Mouse (Mus musculus) hindbrain, embryonic 14.5 days (tissue): ENCODE results near the gene Atp9a. TPM values are rescaled to one million over a fixed set of nuclear protein-coding genes. Genes with fewer than 3 reads are reported as not detected.
"Not testable (repeated sequence)": the region's sequence is repeated elsewhere in the genome, so short reads cannot be mapped to it uniquely, and the experiment has no call there.

Source experiments
- ATAC-seq: fragments of 200-750 bp; cut with Nextera tagmentation; 2 replicates; pipeline ENCODE4 v1.8.0; 2017; ENCODE audit warnings: moderate number of reproducible peaks, mild to moderate bottlenecking, moderate TSS enrichment, moderate library complexity; ENCODE audit not compliant: low FRiP score
- DNase-seq: peaks from one replicate; pipeline ENCODE4 v3.0.0-alpha.2; 2015; ENCODE audit warnings: low spot score
- H3K27ac ChIP-seq: fragments of 300-500 bp; sonication (generic); 2 replicates; pipeline ENCODE4 v1.5.1; 2014; ENCODE audit warnings: mild to moderate bottlenecking, moderate library complexity
- H3K27me3 ChIP-seq: fragments of 300-500 bp; sonication (generic); 2 replicates; pipeline ENCODE4 v1.6.1; 2014; ENCODE audit warnings: mild to moderate bottlenecking, low read length, mixed read lengths; ENCODE audit not compliant: control insufficient read depth, insufficient read depth
- H3K36me3 ChIP-seq: fragments of 300-500 bp; sonication (generic); replicated peaks from 2 replicates; pipeline ENCODE4 v1.6.1; 2014; ENCODE audit not compliant: control insufficient read depth, insufficient read depth
- H3K4me1 ChIP-seq: fragments of 300-500 bp; sonication (generic); replicated peaks from 2 replicates; pipeline ENCODE4 v1.6.1; 2014; ENCODE audit warnings: antibody characterized with exemption, low read length, mixed read lengths; ENCODE audit not compliant: control insufficient read depth, insufficient read depth
- H3K4me2 ChIP-seq: fragments of 300-500 bp; sonication (generic); replicated peaks from 2 replicates; pipeline ENCODE4 v1.6.1; 2014; ENCODE audit warnings: mild to moderate bottlenecking, moderate library complexity
- H3K4me3 ChIP-seq: fragments of 300-500 bp; sonication (generic); replicated peaks from 2 replicates; pipeline ENCODE4 v1.5.1; 2014; ENCODE audit warnings: mild to moderate bottlenecking, low read length
- H3K9ac ChIP-seq: fragments of 300-500 bp; sonication (generic); 2 replicates; pipeline ENCODE4 v1.6.1; 2014
- H3K9me3 ChIP-seq: fragments of 300-500 bp; sonication (generic); 2 replicates; pipeline ENCODE4 v1.6.1; 2016; ENCODE audit warnings: low read length; ENCODE audit not compliant: control insufficient read depth
- WGBS: fragments of 180-500 bp; shearing (Covaris S2); extraction: QIAGEN DNeasy Blood & Tissue Kit; methylation state at CpG from one replicate; pipeline ENCODE4 v1.1.7; 2014; 5-methylcytosine and 5-hydroxymethylcytosine counted together
- polyA plus RNA-seq: library from polyadenylated mRNA; unstranded; fragments of >200 nt; fragmentation: Nextera tagmentation; extraction: Ambion mirVana; gene quantifications from 2 replicates; pipeline ENCODE4 v1.2.1, GENCODE M21; 2014

Atp9a gene
- polyA plus RNA-seq, 1 experiment from 2014 or later: 77.1 TPM

GRCm38 (mm10) chr2:168744406-168744805 lies 2.2 kb upstream of the Atp9a start:
- H3K4me3 ChIP-seq, H3K4me2 ChIP-seq, H3K4me1 ChIP-seq, DNase-seq, H3K36me3 ChIP-seq, H3K9ac ChIP-seq, ATAC-seq, H3K27ac ChIP-seq, H3K27me3 ChIP-seq, H3K9me3 ChIP-seq: not testable (repeated sequence)
- WGBS: 90% methylated on average over 10 of the region's 10 CpGs

- H3K27ac ChIP-seq: peak overlapping the region; percentile 98
- H3K4me3 ChIP-seq: peak overlapping the region; percentile 43
- peaks cover 6% of the 10 kb centered on the region; the same call in 1 of the 2 replicates for H3K4me1 ChIP-seq
- DNase-seq: peak; percentile 75
- H3K4me2 ChIP-seq: peak overlapping the region; percentile 62
- no peak for ATAC-seq
- peak overlapping the region; percentile 98; the same call in 1 of the 2 replicates for H3K9ac ChIP-seq
- H3K27me3 ChIP-seq: no peaks in the 10 kb centered on the region
- no peaks in the 10 kb centered on the region for H3K36me3 ChIP-seq
- 20% methylated on average over 7 of the region's 7 CpGs for WGBS
- H3K9me3 ChIP-seq: no peaks in the 10 kb centered on the region
Observed at GRCm38 (mm10) chr2:168742649-168743048, 440 bp upstream of the Atp9a start.

- no peaks in the 10 kb centered on the region for H3K36me3 ChIP-seq
Observed at GRCm38 (mm10) chr2:168741273-168742058, 743 bp downstream of the Atp9a start.

GRCm38 (mm10) chr2:168740496-168740895 lies 1.7 kb downstream of the Atp9a start:
- H3K27ac ChIP-seq: peak overlapping the region; percentile 98
- H3K4me2 ChIP-seq: peak overlapping the region; percentile 62
- H3K4me3 ChIP-seq: peak overlapping the region; percentile 95
- no peaks in the 10 kb centered on the region for H3K9me3 ChIP-seq
- no peaks in the 10 kb centered on the region for H3K27me3 ChIP-seq
- peaks cover 6% of the 10 kb centered on the region; the same call in 1 of the 2 replicates for H3K4me1 ChIP-seq
- ATAC-seq (no peak), DNase-seq (no peak)
- 91% methylated on average over 10 of the region's 10 CpGs for WGBS
- no peaks in the 10 kb centered on the region for H3K36me3 ChIP-seq
- peak overlapping the region; percentile 98 for H3K9ac ChIP-seq

More at GRCm38 (mm10) chr2:168741273-168742058, 743 bp downstream of the Atp9a start:
- H3K4me2 ChIP-seq: peak overlapping the region; percentile 62
- ATAC-seq: peak; percentile 86
- peak overlapping the region; percentile 98 for H3K27ac ChIP-seq
- peak overlapping the region; percentile 95 for H3K4me3 ChIP-seq
- under 1% methylated on average over 43 of the region's 108 CpGs for WGBS
- H3K4me1 ChIP-seq: peaks cover 6% of the 10 kb centered on the region; the same call in 1 of the 2 replicates
- peak; percentile 75 for DNase-seq
- no peaks in the 10 kb centered on the region for H3K27me3 ChIP-seq
- no peaks in the 10 kb centered on the region for H3K9me3 ChIP-seq
- H3K9ac ChIP-seq: peak overlapping the region; percentile 98

GRCm38 (mm10) chr2:168738854-168739253 lies 3.4 kb downstream of the Atp9a start:
- Histone ChIP-seq H3K27ac (no peak overlapping the region), H3K4me3 (no peak overlapping the region), H3K27me3 (no peaks in the 10 kb centered on the region), H3K9me3 (no peaks in the 10 kb centered on the region), H3K4me1 (peaks cover 6% of the 10 kb centered on the region; the same call in 1 of the 2 replicates), H3K4me2 (no peak overlapping the region), H3K36me3 (no peaks in the 10 kb centered on the region), H3K9ac (no peak overlapping the region)
- no peak for DNase-seq
- ATAC-seq: no peak
- WGBS: 90% methylated on average over 1 of the region's 1 CpGs

GRCm38 (mm10) chr2:168737878-168738277 lies 4.3 kb downstream of the Atp9a start:
- no peak for DNase-seq
- H3K9me3 ChIP-seq: no peaks in the 10 kb centered on the region
- 92% methylated on average over 10 of the region's 10 CpGs for WGBS
- no peak overlapping the region for H3K4me3 ChIP-seq
- no peaks in the 10 kb centered on the region for H3K27me3 ChIP-seq
- peaks cover 6% of the 10 kb centered on the region; the same call in 1 of the 2 replicates for H3K4me1 ChIP-seq
- H3K27ac ChIP-seq: no peak overlapping the region
- no peak overlapping the region for H3K9ac ChIP-seq
- H3K36me3 ChIP-seq: no peaks in the 10 kb centered on the region
- no peak for ATAC-seq
- H3K4me2 ChIP-seq: no peak overlapping the region

- H3K27ac ChIP-seq: no peak overlapping the region
- H3K27me3 ChIP-seq: no peaks in the 10 kb centered on the region
- no peaks in the 10 kb centered on the region for H3K9me3 ChIP-seq
- no peak overlapping the region for H3K4me3 ChIP-seq
- peaks cover 17% of the 10 kb centered on the region; the same call in 1 of the 2 replicates for H3K4me1 ChIP-seq
- no peak overlapping the region for H3K4me2 ChIP-seq
- ATAC-seq: no peak
- WGBS: 49% methylated on average over 11 of the region's 11 CpGs
- no peaks in the 10 kb centered on the region for H3K36me3 ChIP-seq
- H3K9ac ChIP-seq: no peak overlapping the region
- no peak for DNase-seq
Observed at GRCm38 (mm10) chr2:168734023-168734422, 8.2 kb downstream of the Atp9a start.

- DNase-seq: no peak
- Histone ChIP-seq H3K4me1 (peaks cover 21% of the 10 kb centered on the region; the same call in 1 of the 2 replicates), H3K4me2 (no peak overlapping the region), H3K36me3 (no peaks in the 10 kb centered on the region), H3K27me3 (no peaks in the 10 kb centered on the region), H3K9ac (no peak overlapping the region), H3K9me3 (no peaks in the 10 kb centered on the region), H3K4me3 (no peak overlapping the region), H3K27ac (peak overlapping the region; percentile 20; the same call in 1 of the 2 replicates)
- WGBS: 46% methylated on average over 8 of the region's 8 CpGs
- ATAC-seq: no peak
Observed at GRCm38 (mm10) chr2:168731258-168731657, 11.0 kb downstream of the Atp9a start.

GRCm38 (mm10) chr2:168729736-168730135 lies 12.5 kb downstream of the Atp9a start:
- no peaks in the 10 kb centered on the region for H3K9me3 ChIP-seq
- H3K36me3 ChIP-seq: no peaks in the 10 kb centered on the region
- DNase-seq: no peak
- H3K27me3 ChIP-seq: no peaks in the 10 kb centered on the region
- 87% methylated on average over 12 of the region's 12 CpGs for WGBS
- H3K27ac ChIP-seq: no peak overlapping the region
- no peak overlapping the region for H3K4me2 ChIP-seq
- ATAC-seq: no peak
- H3K4me3 ChIP-seq: no peak overlapping the region
- H3K9ac ChIP-seq: no peak overlapping the region
- peaks cover 26% of the 10 kb centered on the region for H3K4me1 ChIP-seq
